33 mouse cellular contexts compared by ENCODE assay signal in the genomic region with DNA sequence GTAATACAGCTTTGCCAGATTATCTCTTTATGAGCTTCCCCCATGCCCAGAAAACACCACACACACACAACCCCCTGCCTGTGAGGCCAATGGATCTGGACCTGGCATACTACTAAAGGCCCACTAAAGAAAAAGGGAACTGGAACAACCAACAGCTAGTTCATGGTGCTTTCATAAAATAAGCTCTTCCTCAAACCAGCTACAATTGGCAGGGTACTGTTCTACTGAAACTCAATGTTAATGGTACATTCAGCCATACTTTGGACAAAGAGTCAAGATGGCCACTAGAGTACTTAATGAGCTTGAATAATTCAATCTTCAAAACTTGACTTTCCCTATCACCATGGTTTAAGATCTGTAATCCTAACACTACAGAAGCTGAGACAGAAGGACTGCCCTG. TPM values are rescaled to one million over a fixed set of nuclear protein-coding genes. Genes with fewer than 3 reads are reported as not detected.
DNase-seq lines count a peak whose midpoint lies in the region; ATAC-seq and TF ChIP-seq lines count a peak whose summit lies in the region.
"Had no signal": no experiment of that assay in that cellular context is flagged by ENCODE, and none has a peak within 500 bp of the region (broad histone marks: within the 10 kb centered on the region; RNA-seq: fewer than 3 reads in every experiment).

No protein-coding gene starts in this region.

- no peaks in the 10 kb centered on the region for H3K9me3 ChIP-seq in lung, postnatal 0 days (ENCODE audit: low read length)
- no peaks in the 10 kb centered on the region for H3K9me3 ChIP-seq in hindbrain, postnatal 0 days (ENCODE audit: low read length)
- H3K9me3 ChIP-seq: forebrain, embryonic 10.5 days; forebrain, embryonic 15.5 days; heart, embryonic 12.5 days; kidney, embryonic 15.5 days; liver, embryonic 15.5 days; lung, embryonic 15.5 days; midbrain, embryonic 10.5 days; neural tube, embryonic 12.5 days had no signal

- no peak overlapping the region for H3K9ac ChIP-seq in lung, postnatal 0 days (replicated peaks; ENCODE audit: low read depth)
- no peak overlapping the region for H3K9ac ChIP-seq in hindbrain, postnatal 0 days (replicated peaks; ENCODE audit: low read length)
- H3K9ac ChIP-seq: forebrain, embryonic 15.5 days; heart, embryonic 12.5 days; hindbrain, embryonic 14.5 days; kidney, embryonic 15.5 days; liver, embryonic 15.5 days; lung, embryonic 15.5 days; neural tube, embryonic 12.5 days had no signal

- no peak overlapping the region for H3K4me3 ChIP-seq in lung, postnatal 0 days (ENCODE audit: low read depth, low read length)
- H3K4me3 ChIP-seq in hindbrain, postnatal 0 days (ENCODE audit: low read length) = no peak overlapping the region
- H3K4me3 ChIP-seq: forebrain, embryonic 10.5 days; forebrain, embryonic 15.5 days; gastrocnemius, adult 2 months; heart, adult 2 months; heart, embryonic 12.5 days; kidney, embryonic 15.5 days; liver, embryonic 15.5 days; lung, embryonic 15.5 days; midbrain, embryonic 10.5 days; myocyte; neural tube, embryonic 12.5 days had no signal

- no peaks in the 10 kb centered on the region for H3K27me3 ChIP-seq in lung, postnatal 0 days (replicated peaks; ENCODE audit: insufficient read depth, low read length)
- no peaks in the 10 kb centered on the region for H3K27me3 ChIP-seq in hindbrain, postnatal 0 days (ENCODE audit: insufficient read depth, low read length)
- H3K27me3 ChIP-seq: forebrain, embryonic 15.5 days; heart, embryonic 12.5 days; kidney, embryonic 15.5 days; liver, embryonic 15.5 days; lung, embryonic 15.5 days; neural tube, embryonic 12.5 days had no signal

- DNase-seq in lung, postnatal 0 days (ENCODE audit: low spot score) = no peak
- no peak for DNase-seq in lung, postnatal 10 days
- no peak for DNase-seq in hindbrain, postnatal 0 days (ENCODE audit: low spot score)
- no peak for DNase-seq in left cerebral cortex, postnatal 25 days (ENCODE audit: low spot score in 2 of 2)
- DNase-seq: adrenal gland, postnatal 14 days; cerebellum, adult 2 months; cerebellum, postnatal 14 days; gastrocnemius, adult 2 months; gastrocnemius, postnatal 36 days; heart, adult 2 months; heart, postnatal 4 days; kidney, adult 11 months; layer of hippocampus, adult 9-11 months; lung, postnatal 4 days; right cerebral cortex, postnatal 4 days; thymus, postnatal 4 days had no signal

- intact Hi-C loops in left cerebral cortex, postnatal 25 days (cut with DNase I) = no loop called here

- no peak for TF ChIP-seq CTCF in lung, postnatal 0 days (IDR thresholded peaks at IDR 0.05)
- TF ChIP-seq CTCF in hindbrain, postnatal 0 days (IDR thresholded peaks at IDR 0.05; ENCODE audit: low read depth) = no peak

- ATAC-seq in lung, postnatal 0 days = no peak
- peak; percentile 70 for ATAC-seq in granulocyte monocyte progenitor cell, adult 5-6 weeks (replicated peaks; ENCODE audit: poor library complexity, severe bottlenecking)
- ATAC-seq in monocyte, adult 5-6 weeks (replicated peaks; ENCODE audit: insufficient number of reproducible peaks, low FRiP score, low TSS enrichment, poor library complexity, severe bottlenecking) = peak; percentile 38; the same call in 1 of the 2 replicates
- ATAC-seq in hindbrain, postnatal 0 days = no peak
- ATAC-seq in erythroid progenitor cell, adult 5-6 weeks (replicated peaks; ENCODE audit: low FRiP score, poor library complexity, severe bottlenecking) = no peak
- ATAC-seq: forebrain, embryonic 15.5 days; inflammation-experienced regulatory T-cells, adult 6 months; midbrain, embryonic 16.5 days had no signal

- peaks cover 59% of the 10 kb centered on the region for H3K4me1 ChIP-seq in lung, postnatal 0 days (ENCODE audit: insufficient read depth, low read depth, low read length)
- H3K4me1 ChIP-seq in hindbrain, postnatal 0 days (ENCODE audit: insufficient read depth, low read length) = peaks cover 6% of the 10 kb centered on the region; the same call in 1 of the 2 replicates

- no peak for TF ChIP-seq EP300 in lung, postnatal 0 days (IDR thresholded peaks at IDR 0.05)

- peak overlapping the region; percentile 40; the same call in 1 of the 2 replicates for H3K27ac ChIP-seq in lung, postnatal 0 days (ENCODE audit: low read length)
- H3K27ac ChIP-seq in hindbrain, postnatal 0 days = no peak overlapping the region
- H3K27ac ChIP-seq: forebrain, embryonic 10.5 days; forebrain, embryonic 15.5 days; gastrocnemius, adult 2 months; heart, adult 2 months; hindbrain, embryonic 14.5 days; kidney, embryonic 15.5 days; lung, embryonic 15.5 days; midbrain, embryonic 10.5 days; neural tube, embryonic 12.5 days had no signal

- H3K4me2 ChIP-seq in lung, postnatal 0 days (replicated peaks; ENCODE audit: low read depth, low read length) = no peak overlapping the region
- no peak overlapping the region for H3K4me2 ChIP-seq in hindbrain, postnatal 0 days (ENCODE audit: low read depth, low read length)
- H3K4me2 ChIP-seq: forebrain, embryonic 15.5 days; heart, embryonic 12.5 days; hindbrain, embryonic 14.5 days; kidney, embryonic 15.5 days; liver, embryonic 15.5 days; lung, embryonic 15.5 days; neural tube, embryonic 12.5 days had no signal

- peaks cover 3% of the 10 kb centered on the region; the same call in 1 of the 2 replicates for H3K36me3 ChIP-seq in lung, postnatal 0 days (ENCODE audit: insufficient read depth, low read length)
- H3K36me3 ChIP-seq in hindbrain, postnatal 0 days (ENCODE audit: insufficient read depth, low read length) = no peaks in the 10 kb centered on the region

RNA-seq across cellular contexts. Expression of a gene that starts 6.5 kb away (rescaled TPM):
- polyA plus RNA-seq in lung, postnatal 0 days (2015; fragmentation: Nextera tagmentation; extraction: Ambion mirVana) = 630 and 647 TPM in 2 replicates
- total RNA-seq in granulocyte monocyte progenitor cell, adult 5-6 weeks (2014; fragmentation: Nextera tagmentation) = 287 and 315 TPM in 2 replicates
- 336 and 384 TPM in 2 replicates for total RNA-seq in granulocyte monocyte progenitor cell, adult 5-6 weeks (2017)
- total RNA-seq in monocyte, adult 5-6 weeks (2017) = 337 to 405 TPM (median 396 TPM) in 3 replicates
- 352 and 363 TPM in 2 replicates for total RNA-seq in hindbrain, postnatal 0 days (2014; rRNA removed)
- 609 and 632 TPM in 2 replicates for polyA plus RNA-seq in hindbrain, postnatal 0 days (2015; fragmentation: Nextera tagmentation; extraction: Ambion mirVana)
- 118 and 138 TPM in 2 replicates for total RNA-seq in erythroid progenitor cell, adult 5-6 weeks (2015; ENCODE audit: low replicate concordance)
- total RNA-seq in erythroid progenitor cell, adult 5-6 weeks (2017; ENCODE audit: low replicate concordance) = 107 and 109 TPM in 2 replicates
- total RNA-seq in left cerebral cortex, postnatal 25 days (2021) = 100 to 1,000 TPM; 414 to 438 TPM

RNA-seq across cellular contexts. Expression of a gene that starts 13.5 kb away (rescaled TPM):
- 32.9 and 34.8 TPM in 2 replicates for polyA plus RNA-seq in lung, postnatal 0 days (2015; fragmentation: Nextera tagmentation; extraction: Ambion mirVana)
- total RNA-seq in granulocyte monocyte progenitor cell, adult 5-6 weeks (2014; fragmentation: Nextera tagmentation) = 21.2 and 21.9 TPM in 2 replicates
- 11.4 and 14.0 TPM in 2 replicates for total RNA-seq in granulocyte monocyte progenitor cell, adult 5-6 weeks (2017)
- total RNA-seq in monocyte, adult 5-6 weeks (2017) = 8.9 to 16.8 TPM (median 16.4 TPM) in 3 replicates
- 4.3 and 4.7 TPM in 2 replicates for total RNA-seq in hindbrain, postnatal 0 days (2014; rRNA removed)
- polyA plus RNA-seq in hindbrain, postnatal 0 days (2015; fragmentation: Nextera tagmentation; extraction: Ambion mirVana) = 24.8 and 29.2 TPM in 2 replicates
- total RNA-seq in erythroid progenitor cell, adult 5-6 weeks (2015; ENCODE audit: low replicate concordance) = 12.6 and 13.4 TPM in 2 replicates
- 17.5 and 20.0 TPM in 2 replicates for total RNA-seq in erythroid progenitor cell, adult 5-6 weeks (2017; ENCODE audit: low replicate concordance)
- 10 to 100 TPM; 20.6 to 21.3 TPM for total RNA-seq in left cerebral cortex, postnatal 25 days (2021)

RNA-seq across cellular contexts. Expression of a gene that starts 19.3 kb away (rescaled TPM):
- 60.0 and 74.0 TPM in 2 replicates for polyA plus RNA-seq in lung, postnatal 0 days (2015; fragmentation: Nextera tagmentation; extraction: Ambion mirVana)
- total RNA-seq in granulocyte monocyte progenitor cell, adult 5-6 weeks (2014; fragmentation: Nextera tagmentation) = 22.7 and 45.8 TPM in 2 replicates
- 59.9 and 82.1 TPM in 2 replicates for total RNA-seq in granulocyte monocyte progenitor cell, adult 5-6 weeks (2017)
- total RNA-seq in monocyte, adult 5-6 weeks (2017) = 21.2 to 48.1 TPM (median 23.8 TPM) in 3 replicates
- 88.3 and 90.6 TPM in 2 replicates for total RNA-seq in hindbrain, postnatal 0 days (2014; rRNA removed)
- polyA plus RNA-seq in hindbrain, postnatal 0 days (2015; fragmentation: Nextera tagmentation; extraction: Ambion mirVana) = 119 and 123 TPM in 2 replicates
- total RNA-seq in erythroid progenitor cell, adult 5-6 weeks (2015; ENCODE audit: low replicate concordance) = 3.4 and 8.6 TPM in 2 replicates
- total RNA-seq in erythroid progenitor cell, adult 5-6 weeks (2017; ENCODE audit: low replicate concordance) = 18.7 and 49.0 TPM in 2 replicates
- total RNA-seq in left cerebral cortex, postnatal 25 days (2021) = 10 to 100 TPM; 35.4 to 38.6 TPM

RNA-seq across cellular contexts. Expression of a gene that starts 29.6 kb away (rescaled TPM):
- 151 and 168 TPM in 2 replicates for polyA plus RNA-seq in lung, postnatal 0 days (2015; fragmentation: Nextera tagmentation; extraction: Ambion mirVana)
- 41.9 and 58.1 TPM in 2 replicates for total RNA-seq in granulocyte monocyte progenitor cell, adult 5-6 weeks (2014; fragmentation: Nextera tagmentation)
- total RNA-seq in granulocyte monocyte progenitor cell, adult 5-6 weeks (2017) = 33.2 and 35.9 TPM in 2 replicates
- total RNA-seq in monocyte, adult 5-6 weeks (2017) = 23.1 to 45.9 TPM (median 32.7 TPM) in 3 replicates
- 124 TPM in 2 replicates for total RNA-seq in hindbrain, postnatal 0 days (2014; rRNA removed)
- polyA plus RNA-seq in hindbrain, postnatal 0 days (2015; fragmentation: Nextera tagmentation; extraction: Ambion mirVana) = 258 and 271 TPM in 2 replicates
- total RNA-seq in erythroid progenitor cell, adult 5-6 weeks (2015; ENCODE audit: low replicate concordance) = 20.5 and 24.3 TPM in 2 replicates
- 14.2 and 30.1 TPM in 2 replicates for total RNA-seq in erythroid progenitor cell, adult 5-6 weeks (2017; ENCODE audit: low replicate concordance)
- total RNA-seq in left cerebral cortex, postnatal 25 days (2021) = 100 to 1,000 TPM; 124 to 134 TPM

RNA-seq across cellular contexts. Expression of a gene that starts 38.6 kb away (rescaled TPM):
- 1.8 and 2.5 TPM in 2 replicates for polyA plus RNA-seq in lung, postnatal 0 days (2015; fragmentation: Nextera tagmentation; extraction: Ambion mirVana)
- total RNA-seq in granulocyte monocyte progenitor cell, adult 5-6 weeks (2014; fragmentation: Nextera tagmentation) = not detected in 2 replicates
- not detected in 2 replicates for total RNA-seq in granulocyte monocyte progenitor cell, adult 5-6 weeks (2017)
- not detected in 3 replicates for total RNA-seq in monocyte, adult 5-6 weeks (2017)
- 2.3 and 3.2 TPM in 2 replicates for total RNA-seq in hindbrain, postnatal 0 days (2014; rRNA removed)
- 0.38 and 0.76 TPM in 2 replicates for polyA plus RNA-seq in hindbrain, postnatal 0 days (2015; fragmentation: Nextera tagmentation; extraction: Ambion mirVana)
- not detected in 2 replicates for total RNA-seq in erythroid progenitor cell, adult 5-6 weeks (2015; ENCODE audit: low replicate concordance)
- total RNA-seq in erythroid progenitor cell, adult 5-6 weeks (2017; ENCODE audit: low replicate concordance) = not detected in 2 replicates
- 10 to 100 TPM in 1 of 2 experiments, 1 to 10 TPM in 1; 9.8 to 12.2 TPM for total RNA-seq in left cerebral cortex, postnatal 25 days (2021)
- total RNA-seq: ES-E14 had no signal
- polyA plus RNA-seq: embryonic facial prominence, embryonic 11.5 days; forebrain, embryonic 10.5 days; inflammation-experienced regulatory T-cells, adult 6 months; midbrain, embryonic 10.5 days had no signal

Comparison
In these comparisons a context has a peak if more than half of its experiments do, and no peak if none do; other contexts are left out.
1. ATAC-seq: peak in granulocyte monocyte progenitor cell, adult 5-6 weeks (single experiment) and monocyte, adult 5-6 weeks (single experiment); none in lung, postnatal 0 days (single experiment), hindbrain, postnatal 0 days (single experiment) and erythroid progenitor cell, adult 5-6 weeks (single experiment).